Mouse (Mus musculus): ENCODE measurements at regions not wholly inside any gene's neighbourhood (a gene's known extent, or its start where the extent isn't known, plus 50 kb on each side); places are given as distances from the start of the nearest gene placed in this dataset.

DNA sequence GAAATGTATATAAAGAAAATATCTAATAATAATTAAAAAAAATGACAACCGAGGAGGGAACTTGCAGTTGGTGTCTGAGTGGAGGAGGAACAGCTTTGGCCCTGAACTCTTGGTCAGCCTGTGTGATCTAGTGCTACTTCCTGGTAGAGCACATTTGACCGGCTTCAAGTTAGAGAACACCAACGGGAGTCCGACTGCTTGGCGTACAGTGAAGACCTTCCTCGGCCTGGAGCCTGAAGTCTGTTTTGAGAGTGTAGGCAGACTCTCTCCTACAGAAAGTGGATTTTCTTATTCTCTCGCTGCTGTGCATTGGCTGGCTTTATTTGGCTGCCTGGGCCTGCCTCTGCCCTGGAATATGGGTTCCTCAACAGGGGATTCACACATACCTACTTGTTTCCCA lies 81.2 kb upstream of the Adcy1 start:
- WGBS: 90% methylated on average over 7 of the region's 7 CpGs
- no peak overlapping the region for H3K9ac ChIP-seq (replicated peaks; ENCODE audit: low read length)
- H3K27me3 ChIP-seq (ENCODE audit: insufficient read depth, low read length): no peaks in the 10 kb centered on the region
- no peaks in the 10 kb centered on the region for H3K9me3 ChIP-seq (ENCODE audit: low read length)
- no peak overlapping the region for H3K4me2 ChIP-seq (replicated peaks; ENCODE audit: low read depth, low read length)
- H3K36me3 ChIP-seq (ENCODE audit: insufficient read depth, low read length): no peaks in the 10 kb centered on the region
- H3K27ac ChIP-seq (ENCODE audit: low read length): no peak overlapping the region
- H3K4me3 ChIP-seq (ENCODE audit: low read length): no peak overlapping the region
- no peak for ATAC-seq (ENCODE audit: low FRiP score, low TSS enrichment)
- no peaks in the 10 kb centered on the region for H3K4me1 ChIP-seq (ENCODE audit: insufficient read depth, low read length)

DNA sequence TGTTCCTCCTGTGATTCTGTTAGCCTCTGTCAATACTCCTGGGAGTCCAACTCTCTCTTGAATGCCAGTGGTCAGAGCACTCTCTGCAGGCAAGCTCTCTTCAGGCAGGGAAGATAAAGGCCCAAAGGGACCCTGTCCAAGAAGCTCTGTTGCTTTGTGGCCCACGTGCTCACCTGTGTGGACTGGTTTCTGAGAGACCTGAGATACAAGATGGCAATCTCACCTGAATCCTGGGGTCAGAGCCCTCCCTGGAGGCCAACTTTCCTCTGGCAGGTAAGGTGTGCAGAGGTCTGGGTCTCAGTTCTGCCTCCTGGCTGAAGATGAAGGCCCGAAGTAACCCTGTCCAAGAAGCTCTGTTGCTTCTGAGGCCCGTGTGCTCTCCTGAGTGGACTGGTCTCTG lies 83.6 kb upstream of the Adcy1 start:
- whole genome bisulfite sequencing: 88% methylated on average over 3 of the region's 3 CpGs
- H3K4me1 ChIP-seq (ENCODE audit: insufficient read depth, low read length): no peaks in the 10 kb centered on the region
- no peaks in the 10 kb centered on the region for H3K27me3 ChIP-seq (ENCODE audit: insufficient read depth, low read length)
- no peaks in the 10 kb centered on the region for H3K9me3 ChIP-seq (ENCODE audit: low read length)
- no peaks in the 10 kb centered on the region for H3K36me3 ChIP-seq (ENCODE audit: insufficient read depth, low read length)
- ATAC-seq (ENCODE audit: low FRiP score, low TSS enrichment): no peak
- no peak overlapping the region for H3K27ac ChIP-seq (ENCODE audit: low read length)
- H3K4me2 ChIP-seq (replicated peaks; ENCODE audit: low read depth, low read length): no peak overlapping the region
- H3K9ac ChIP-seq (replicated peaks; ENCODE audit: low read length): no peak overlapping the region
- no peak overlapping the region for H3K4me3 ChIP-seq (ENCODE audit: low read length)

- H3K4me1 ChIP-seq (ENCODE audit: insufficient read depth, low read length): no peaks in the 10 kb centered on the region
- no peaks in the 10 kb centered on the region for H3K9me3 ChIP-seq (ENCODE audit: low read length)
- 65% methylated on average over 1 of the region's 1 CpGs for WGBS
- H3K27ac ChIP-seq (ENCODE audit: low read length): no peak overlapping the region
- H3K9ac ChIP-seq (replicated peaks; ENCODE audit: low read length): no peak overlapping the region
- no peak for ATAC-seq (ENCODE audit: low FRiP score, low TSS enrichment)
- H3K4me3 ChIP-seq (ENCODE audit: low read length): no peak overlapping the region
- no peaks in the 10 kb centered on the region for H3K36me3 ChIP-seq (ENCODE audit: insufficient read depth, low read length)
- H3K4me2 ChIP-seq (replicated peaks; ENCODE audit: low read depth, low read length): no peak overlapping the region
- H3K27me3 ChIP-seq (ENCODE audit: insufficient read depth, low read length): no peaks in the 10 kb centered on the region
Observed at GRCm38 (mm10) chr11:6969196-6969595, 94.1 kb upstream of the Adcy1 start.

GRCm38 (mm10) chr11:6966968-6967367 lies 96.3 kb upstream of the Adcy1 start:
- no peaks in the 10 kb centered on the region for H3K36me3 ChIP-seq (ENCODE audit: insufficient read depth, low read length)
- H3K4me3 ChIP-seq (ENCODE audit: low read length): no peak overlapping the region
- 90% methylated on average over 5 of the region's 5 CpGs for WGBS
- H3K4me1 ChIP-seq (ENCODE audit: insufficient read depth, low read length): no peaks in the 10 kb centered on the region
- H3K9ac ChIP-seq (replicated peaks; ENCODE audit: low read length): no peak overlapping the region
- no peaks in the 10 kb centered on the region for H3K27me3 ChIP-seq (ENCODE audit: insufficient read depth, low read length)
- H3K9me3 ChIP-seq (ENCODE audit: low read length): no peaks in the 10 kb centered on the region
- H3K4me2 ChIP-seq (replicated peaks; ENCODE audit: low read depth, low read length): no peak overlapping the region
- H3K27ac ChIP-seq (ENCODE audit: low read length): no peak overlapping the region
- no peak for ATAC-seq (ENCODE audit: low FRiP score, low TSS enrichment)

DNA sequence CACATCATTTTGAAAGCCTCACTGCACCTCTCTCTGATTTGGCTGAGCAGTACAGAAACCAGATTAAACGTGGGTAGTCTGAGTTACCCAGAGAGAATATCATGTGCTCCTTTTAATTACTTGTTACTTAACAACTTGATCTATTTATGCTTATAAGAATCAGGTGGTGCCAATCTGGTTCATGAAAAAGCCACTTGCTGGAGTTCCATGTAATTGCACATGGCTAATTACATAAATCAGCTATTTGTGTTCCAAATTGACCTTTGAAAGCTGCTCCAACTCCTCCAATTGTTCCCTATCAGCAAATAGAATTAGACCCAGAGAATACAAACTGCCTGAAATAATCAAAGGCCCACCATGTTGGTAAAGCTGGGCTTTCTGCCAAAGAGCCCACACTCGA lies 98.8 kb upstream of the Adcy1 start:
- no peak overlapping the region for H3K4me2 ChIP-seq (replicated peaks; ENCODE audit: low read depth, low read length)
- H3K4me1 ChIP-seq (ENCODE audit: insufficient read depth, low read length): no peaks in the 10 kb centered on the region
- H3K27ac ChIP-seq (ENCODE audit: low read length): no peak overlapping the region
- WGBS: 79% methylated on average over 2 of the region's 2 CpGs
- H3K9me3 ChIP-seq (ENCODE audit: low read length): no peaks in the 10 kb centered on the region; the same call in 1 of the 2 replicates
- no peak overlapping the region for H3K9ac ChIP-seq (replicated peaks; ENCODE audit: low read length)
- H3K27me3 ChIP-seq (ENCODE audit: insufficient read depth, low read length): no peaks in the 10 kb centered on the region
- H3K36me3 ChIP-seq (ENCODE audit: insufficient read depth, low read length): no peaks in the 10 kb centered on the region
- ATAC-seq (ENCODE audit: low FRiP score, low TSS enrichment): no peak
- no peak overlapping the region for H3K4me3 ChIP-seq (ENCODE audit: low read length)

- WGBS: 75% methylated on average over 3 of the region's 3 CpGs
Observed at GRCm38 (mm10) chr11:6963600-6963999, 99.7 kb upstream of the Adcy1 start.

DNA sequence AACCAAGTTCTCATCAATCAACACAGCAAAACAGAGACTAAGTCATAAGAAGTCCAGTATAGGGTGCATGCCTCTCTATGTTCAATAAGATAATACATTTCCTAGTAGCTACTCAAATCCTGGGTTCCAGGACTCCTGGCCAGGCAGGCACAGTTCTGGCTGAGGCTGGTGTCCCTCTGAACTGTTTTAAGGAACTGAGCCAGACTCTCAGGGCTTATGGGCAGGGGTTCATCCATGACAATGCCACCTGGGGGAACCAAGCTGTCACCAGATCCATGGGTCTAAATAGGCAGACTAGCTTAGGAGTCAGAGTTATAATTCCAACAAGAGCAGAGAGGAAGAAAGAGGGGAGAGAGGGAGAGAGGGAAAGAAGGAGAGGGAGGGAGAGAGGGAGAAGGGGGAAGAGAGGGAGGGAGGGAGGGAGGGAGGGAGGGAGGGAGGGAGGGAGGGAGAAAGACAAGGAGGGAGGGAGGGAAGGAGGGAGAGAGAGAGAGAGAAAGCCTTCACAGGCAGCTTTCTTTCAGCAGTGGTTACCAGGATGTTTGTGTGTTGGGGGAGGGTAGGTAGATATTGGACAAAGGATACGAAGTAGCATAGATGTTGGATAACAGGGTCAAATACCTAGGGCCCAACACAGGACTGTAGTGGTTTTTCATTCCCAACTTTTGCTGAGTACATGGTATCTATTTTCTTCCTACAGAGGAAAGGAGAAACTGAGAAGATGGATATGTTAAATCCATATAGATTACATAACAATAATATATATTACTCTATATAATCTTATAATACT lies 100.3 kb upstream of the Adcy1 start:
- Histone ChIP-seq H3K9me3 (ENCODE audit: low read length) (no peaks in the 10 kb centered on the region; the same call in 1 of the 2 replicates), H3K36me3 (ENCODE audit: insufficient read depth, low read length) (no peaks in the 10 kb centered on the region), H3K9ac (replicated peaks; ENCODE audit: low read length) (no peak overlapping the region), H3K27ac (ENCODE audit: low read length) (no peak overlapping the region), H3K4me3 (ENCODE audit: low read length) (no peak overlapping the region), H3K4me2 (replicated peaks; ENCODE audit: low read depth, low read length) (no peak overlapping the region), H3K27me3 (ENCODE audit: insufficient read depth, low read length) (no peaks in the 10 kb centered on the region), H3K4me1 (ENCODE audit: insufficient read depth, low read length) (no peaks in the 10 kb centered on the region)
- 54% methylated on average over 1 of the region's 1 CpGs for WGBS
- no peak for ATAC-seq (ENCODE audit: low FRiP score, low TSS enrichment)

More at GRCm38 (mm10) chr11:6963600-6963999, 99.7 kb upstream of the Adcy1 start:
- Histone ChIP-seq H3K36me3 (ENCODE audit: insufficient read depth, low read length) (no peaks in the 10 kb centered on the region), H3K4me1 (ENCODE audit: insufficient read depth, low read length) (no peaks in the 10 kb centered on the region), H3K9me3 (ENCODE audit: low read length) (no peaks in the 10 kb centered on the region; the same call in 1 of the 2 replicates), H3K9ac (replicated peaks; ENCODE audit: low read length) (no peak overlapping the region), H3K4me3 (ENCODE audit: low read length) (no peak overlapping the region), H3K4me2 (replicated peaks; ENCODE audit: low read depth, low read length) (no peak overlapping the region), H3K27me3 (ENCODE audit: insufficient read depth, low read length) (no peaks in the 10 kb centered on the region), H3K27ac (ENCODE audit: low read length) (no peak overlapping the region)
- no peak for ATAC-seq (ENCODE audit: low FRiP score, low TSS enrichment)

- Histone ChIP-seq H3K9me3 (ENCODE audit: low read length) (no peaks in the 10 kb centered on the region; the same call in 1 of the 2 replicates), H3K4me2 (replicated peaks; ENCODE audit: low read depth, low read length) (no peak overlapping the region), H3K36me3 (ENCODE audit: insufficient read depth, low read length) (no peaks in the 10 kb centered on the region), H3K9ac (replicated peaks; ENCODE audit: low read length) (no peak overlapping the region), H3K27ac (ENCODE audit: low read length) (no peak overlapping the region), H3K27me3 (ENCODE audit: insufficient read depth, low read length) (no peaks in the 10 kb centered on the region), H3K4me1 (ENCODE audit: insufficient read depth, low read length) (no peaks in the 10 kb centered on the region), H3K4me3 (ENCODE audit: low read length) (no peak overlapping the region)
- ATAC-seq (ENCODE audit: low FRiP score, low TSS enrichment): no peak
Observed at GRCm38 (mm10) chr11:6962322-6962721, 101.0 kb upstream of the Adcy1 start.

DNA sequence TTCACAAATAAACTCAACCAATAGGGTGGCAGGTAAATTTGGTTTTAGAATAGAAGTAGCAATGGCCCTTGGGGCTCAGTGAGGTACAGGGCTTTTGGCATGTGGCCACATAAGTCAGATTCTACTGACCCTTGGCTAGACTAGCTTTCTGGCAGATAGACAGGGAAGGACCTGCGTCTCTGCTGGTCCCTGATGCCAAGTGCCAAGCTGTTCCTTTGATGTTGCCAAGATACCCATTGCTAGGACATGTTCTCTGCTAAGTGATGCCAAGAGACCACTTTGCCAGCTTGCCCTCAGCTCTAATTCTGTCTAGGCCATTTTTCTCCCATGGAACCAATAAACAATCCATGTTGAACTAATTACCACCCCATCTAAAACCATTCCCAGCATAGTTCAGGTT lies 110.5 kb upstream of the Adcy1 start:
- Histone ChIP-seq H3K4me3 (ENCODE audit: low read length) (no peak overlapping the region), H3K36me3 (ENCODE audit: insufficient read depth, low read length) (no peaks in the 10 kb centered on the region), H3K4me2 (replicated peaks; ENCODE audit: low read depth, low read length) (no peak overlapping the region), H3K27ac (ENCODE audit: low read length) (no peak overlapping the region), H3K27me3 (ENCODE audit: insufficient read depth, low read length) (no peaks in the 10 kb centered on the region), H3K4me1 (ENCODE audit: insufficient read depth, low read length) (no peaks in the 10 kb centered on the region), H3K9ac (replicated peaks; ENCODE audit: low read length) (no peak overlapping the region), H3K9me3 (ENCODE audit: low read length) (no peaks in the 10 kb centered on the region)
- ATAC-seq (ENCODE audit: low FRiP score, low TSS enrichment): no peak
- WGBS: 82% methylated on average over 1 of the region's 1 CpGs

- Histone ChIP-seq H3K27me3 (ENCODE audit: insufficient read depth, low read length) (no peaks in the 10 kb centered on the region), H3K36me3 (ENCODE audit: insufficient read depth, low read length) (no peaks in the 10 kb centered on the region), H3K27ac (ENCODE audit: low read length) (no peak overlapping the region), H3K4me2 (replicated peaks; ENCODE audit: low read depth, low read length) (no peak overlapping the region), H3K9ac (replicated peaks; ENCODE audit: low read length) (no peak overlapping the region), H3K4me3 (ENCODE audit: low read length) (no peak overlapping the region), H3K4me1 (ENCODE audit: insufficient read depth, low read length) (no peaks in the 10 kb centered on the region), H3K9me3 (ENCODE audit: low read length) (no peaks in the 10 kb centered on the region)
- no peak for ATAC-seq (ENCODE audit: low FRiP score, low TSS enrichment)
Observed at GRCm38 (mm10) chr11:6951361-6951760, 111.9 kb upstream of the Adcy1 start.
